In genomic region chr6:75602536-75603279, GRCm38 (mm10) we compare ENCODE assay signal across 10 mouse cellular contexts.
DNase-seq lines count a peak whose midpoint lies in the region; ATAC-seq and TF ChIP-seq lines count a peak whose summit lies in the region.
"Had no signal": no experiment of that assay in that cellular context is flagged by ENCODE, and none has a peak within 500 bp of the region (broad histone marks: within the 10 kb centered on the region; RNA-seq: fewer than 3 reads in every experiment).

No protein-coding gene starts in this region.

- H3K4me2 ChIP-seq in hindbrain, embryonic 13.5 days, result peak overlapping the region; percentile 21
- H3K4me2 ChIP-seq in neural tube, embryonic 15.5 days, result peak overlapping the region; percentile 29
- H3K4me2 ChIP-seq: limb, embryonic 12.5 days had no signal

- no peaks in the 10 kb centered on the region for H3K27me3 ChIP-seq in hindbrain, embryonic 13.5 days
- H3K27me3 ChIP-seq in neural tube, embryonic 15.5 days (replicated peaks), result no peaks in the 10 kb centered on the region
- no peaks in the 10 kb centered on the region for H3K27me3 ChIP-seq in kidney, adult 2 months (replicated peaks; ENCODE audit: control insufficient read depth, insufficient read depth, low read length)
- H3K27me3 ChIP-seq: limb, embryonic 12.5 days had no signal

- no peaks in the 10 kb centered on the region for H3K9me3 ChIP-seq in hindbrain, embryonic 13.5 days
- H3K9me3 ChIP-seq in neural tube, embryonic 15.5 days (replicated peaks), result no peaks in the 10 kb centered on the region
- H3K9me3 ChIP-seq: G1E; limb, embryonic 12.5 days had no signal

- peaks cover 9% of the 10 kb centered on the region for H3K4me1 ChIP-seq in hindbrain, embryonic 13.5 days (replicated peaks)
- peaks cover 6% of the 10 kb centered on the region for H3K4me1 ChIP-seq in neural tube, embryonic 15.5 days
- H3K4me1 ChIP-seq in kidney, adult 2 months (ENCODE audit: control insufficient read depth, insufficient read depth, low read length), result no peaks in the 10 kb centered on the region
- H3K4me1 ChIP-seq: limb, embryonic 12.5 days had no signal

- 8% methylated on average over 11 of the region's 11 CpGs for WGBS in hindbrain, embryonic 13.5 days
- WGBS in neural tube, embryonic 15.5 days, result 9% methylated on average over 11 of the region's 11 CpGs
- 18% methylated on average over 11 of the region's 11 CpGs for WGBS in kidney, adult 2 months

- no peak overlapping the region for H3K27ac ChIP-seq in hindbrain, embryonic 13.5 days
- no peak overlapping the region for H3K27ac ChIP-seq in neural tube, embryonic 15.5 days (replicated peaks)
- H3K27ac ChIP-seq in left cerebral cortex, adult 2 months, result no peak overlapping the region
- no peak overlapping the region for H3K27ac ChIP-seq in kidney, adult 2 months (ENCODE audit: insufficient read depth, low read depth, low read length)
- H3K27ac ChIP-seq: limb, embryonic 12.5 days had no signal

- H3K4me3 ChIP-seq in hindbrain, embryonic 13.5 days, result no peak overlapping the region
- H3K4me3 ChIP-seq in neural tube, embryonic 15.5 days (replicated peaks), result no peak overlapping the region
- no peak overlapping the region for H3K4me3 ChIP-seq in left cerebral cortex, adult 2 months
- no peak overlapping the region for H3K4me3 ChIP-seq in kidney, adult 2 months (ENCODE audit: insufficient read depth, low read depth, low read length)
- H3K4me3 ChIP-seq: limb, embryonic 12.5 days had no signal

- no peaks in the 10 kb centered on the region for H3K36me3 ChIP-seq in hindbrain, embryonic 13.5 days
- H3K36me3 ChIP-seq in neural tube, embryonic 15.5 days, result no peaks in the 10 kb centered on the region
- H3K36me3 ChIP-seq in kidney, adult 2 months (ENCODE audit: control insufficient read depth, insufficient read depth, low read length), result no peaks in the 10 kb centered on the region
- H3K36me3 ChIP-seq: G1E; limb, embryonic 12.5 days had no signal

- peak; percentile 83; the same call in 1 of the 2 replicates for ATAC-seq in hindbrain, embryonic 13.5 days (ENCODE audit: low FRiP score)
- peak; percentile 66 for ATAC-seq in neural tube, embryonic 15.5 days (ENCODE audit: low FRiP score)

- intact Hi-C loops in left cerebral cortex, postnatal 14 days (cut with DNase I), result no loop called here
- intact Hi-C loops in left cerebral cortex, adult 2 months (cut with DNase I), result no loop called here

- H3K9ac ChIP-seq in hindbrain, embryonic 13.5 days, result no peak overlapping the region
- H3K9ac ChIP-seq in neural tube, embryonic 15.5 days (replicated peaks), result no peak overlapping the region
- H3K9ac ChIP-seq: limb, embryonic 12.5 days had no signal

- no peak for TF ChIP-seq POLR2A in kidney, adult 2 months (IDR thresholded peaks at IDR 0.05; ENCODE audit: low read depth, low read length)

- DNase-seq in left cerebral cortex, postnatal 14 days (ENCODE audit: low spot score in 2 of 2), result peak; percentile 2 to 3
- no peak for DNase-seq in left cerebral cortex, adult 9 months (ENCODE audit: low spot score in 2 of 2)
- DNase-seq in cerebellum, postnatal 25 days, result peak; percentile 75 to 82
- DNase-seq in gastrocnemius, postnatal 10 days, result no peak
- DNase-seq in left cerebral cortex, adult 2 months (ENCODE audit: extremely low spot score in 1 of 2, low spot score in 2 of 2), result no peak
- no peak for DNase-seq in kidney, adult 2 months

- no peak for TF ChIP-seq CTCF in left cerebral cortex, adult 2 months (IDR thresholded peaks at IDR 0.05)
- TF ChIP-seq CTCF in kidney, adult 2 months (conservative IDR thresholded peaks at IDR 0.05; ENCODE audit: insufficient read depth, insufficient read length, low read depth, low read length), result no peak

Comparison
In these comparisons a context has a peak if more than half of its experiments do, and no peak if none do; other contexts are left out.
1. DNase-seq: peak in left cerebral cortex, postnatal 14 days (2 of 2) and cerebellum, postnatal 25 days (2 of 2); none in left cerebral cortex, adult 9 months (0 of 2), gastrocnemius, postnatal 10 days (single experiment), left cerebral cortex, adult 2 months (0 of 2) and kidney, adult 2 months (single experiment).